Mouse (Mus musculus) granulocyte monocyte progenitor cell, adult 5-6 weeks (primary cell): ENCODE measurements around the gene Atp13a3. TPM values are rescaled to one million over a fixed set of nuclear protein-coding genes. Genes with fewer than 3 reads are reported as not detected.
"Not testable (repeated sequence)": the region's sequence is repeated elsewhere in the genome, so short reads cannot be mapped to it uniquely, and the experiment has no call there.

Source experiments
- ATAC-seq: replicated peaks from 2 replicates; pipeline ENCODE4 v1.8.0; 2016; ENCODE audit warnings: mild to moderate bottlenecking, moderate TSS enrichment, inconsistent platforms; ENCODE audit not compliant: poor library complexity, severe bottlenecking
- total RNA-seq, 2 experiments: library from RNA; stranded (forward) in 1 of 2; stranded (reverse) in 1 of 2; fragments of 200-712, 200-1000 nt in 1 of 2; fragments of >200 nt in 1 of 2; fragmentation: Nextera tagmentation in 1 of 2; gene quantifications; 2 replicates each; pipeline ENCODE4 v1.2.3; 2014 to 2017

Atp13a3 gene
- total RNA-seq, 2 experiments from 2014 or later, result 74.9 to 87.1 TPM

DNA sequence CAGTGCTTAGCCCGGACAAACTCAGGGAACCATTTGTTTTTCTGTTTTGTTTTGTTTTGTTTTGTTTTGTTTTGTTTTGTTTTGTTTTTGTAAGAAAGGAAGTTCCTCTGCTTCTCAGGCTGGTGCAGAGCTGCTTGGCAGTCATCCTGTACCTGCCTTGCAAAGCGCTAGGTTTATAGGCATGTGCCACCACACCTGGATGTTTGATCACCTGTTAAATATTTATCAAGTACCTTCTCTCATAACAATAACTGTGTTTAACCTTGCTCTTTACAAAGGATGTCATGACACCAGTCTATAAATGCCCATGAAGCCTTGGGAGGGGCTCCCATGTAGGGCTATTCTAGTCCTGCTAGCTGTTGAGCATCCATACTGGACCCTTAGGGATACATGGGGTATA, 10.9 kb upstream of the Atp13a3 start:
- ATAC-seq, result no peak

DNA sequence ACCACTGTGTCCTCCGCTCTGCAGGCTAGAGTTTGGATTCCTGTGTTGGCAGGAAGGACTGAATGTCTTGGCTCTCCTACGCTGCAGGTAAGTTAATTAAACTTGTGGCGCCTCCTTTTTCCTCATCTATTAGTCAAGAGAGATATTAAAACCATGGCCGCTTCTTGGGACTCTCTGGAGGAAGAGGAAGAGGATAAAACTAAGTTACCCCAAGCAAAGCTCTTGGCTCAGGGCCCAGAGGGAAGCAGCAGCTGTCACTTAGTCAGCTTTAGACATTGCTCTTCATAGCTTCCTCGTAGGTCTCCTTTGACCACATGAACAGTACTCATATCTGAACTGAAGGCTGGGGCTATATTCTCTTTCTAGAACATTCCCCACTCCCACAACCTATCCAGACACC, 10.5 kb upstream of the Atp13a3 start:
- ATAC-seq, result peak; percentile 79

DNA sequence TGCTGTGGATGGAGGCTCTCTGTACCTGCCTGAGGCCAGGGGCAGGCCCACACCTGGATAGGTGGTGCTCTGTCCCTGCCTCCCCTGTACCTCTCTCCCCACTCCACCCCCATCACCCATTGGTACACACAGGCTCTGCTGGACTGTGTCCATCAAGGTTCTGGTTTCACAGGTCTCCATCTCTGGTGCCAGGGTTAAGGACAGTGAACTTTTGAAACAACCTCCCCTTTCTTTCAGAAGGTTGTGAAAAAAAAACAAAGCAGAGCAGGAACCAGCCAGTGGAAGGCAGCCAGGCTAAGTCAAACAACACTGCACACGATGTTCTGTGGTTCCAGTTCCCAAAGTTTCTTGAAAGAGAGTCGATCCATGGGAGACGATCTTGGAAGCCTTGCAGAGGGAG, 6.9 kb upstream of the Atp13a3 start:
- ATAC-seq, result no peak

DNA sequence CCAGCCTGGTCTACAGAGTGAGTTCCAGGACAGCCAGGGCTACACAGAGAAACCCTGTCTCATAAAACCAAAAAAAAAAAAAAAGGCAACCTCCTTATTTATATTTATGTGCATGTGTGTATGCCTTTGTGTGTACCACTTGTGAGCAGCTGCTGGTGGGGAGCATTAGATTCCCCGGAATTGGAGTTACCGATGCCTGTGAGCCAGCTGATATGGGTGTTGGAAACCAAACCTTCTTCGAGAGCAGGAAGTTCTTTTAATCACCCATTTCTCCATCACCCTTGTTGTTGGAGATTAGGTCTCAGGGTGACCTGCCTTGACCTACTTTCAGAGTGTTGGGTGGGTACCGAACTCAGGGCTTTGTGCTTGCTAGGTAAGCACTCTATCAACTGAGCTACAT, 5.1 kb upstream of the Atp13a3 start:
- ATAC-seq, result no peak

DNA sequence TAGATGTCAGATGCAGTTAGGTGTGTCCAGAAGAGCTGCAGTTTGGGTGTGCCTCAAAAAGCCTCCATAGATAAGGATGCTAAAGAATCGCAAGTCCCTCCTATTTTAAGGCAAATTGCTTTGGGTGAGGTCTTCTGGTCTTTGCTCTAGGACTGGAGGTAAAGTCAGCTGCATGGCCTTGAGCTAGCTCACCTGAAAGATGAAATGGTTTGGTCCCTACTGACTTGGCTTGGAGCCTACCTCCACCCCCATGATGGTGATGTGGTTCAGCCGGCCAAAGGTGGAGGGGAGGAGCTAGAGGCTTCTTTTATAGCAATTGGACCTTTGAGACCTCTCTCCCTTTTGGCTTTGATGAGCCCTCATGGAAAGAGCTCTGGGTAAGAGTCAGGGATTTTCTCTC, 1.7 kb upstream of the Atp13a3 start:
- ATAC-seq, result no peak

DNA sequence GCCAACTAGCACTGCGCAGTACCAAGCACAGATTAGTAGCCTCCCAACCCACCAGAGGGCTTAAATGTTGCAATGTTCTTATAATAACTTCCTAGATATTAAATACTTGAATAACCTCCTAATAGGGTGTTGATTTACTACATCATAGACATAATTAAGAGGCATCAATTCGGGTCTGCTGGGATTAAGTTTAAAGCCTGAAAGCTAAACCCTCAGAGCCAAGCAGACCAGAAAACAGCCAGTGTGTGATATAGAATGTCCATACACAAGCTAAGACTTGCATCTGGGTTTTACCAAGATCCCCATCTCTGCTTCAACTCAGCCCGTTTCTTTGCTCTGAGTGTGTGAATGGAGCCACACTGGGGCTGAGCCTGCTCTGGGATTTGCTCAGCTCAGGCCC, 2.2 kb downstream of the Atp13a3 start:
- no peak for ATAC-seq

DNA sequence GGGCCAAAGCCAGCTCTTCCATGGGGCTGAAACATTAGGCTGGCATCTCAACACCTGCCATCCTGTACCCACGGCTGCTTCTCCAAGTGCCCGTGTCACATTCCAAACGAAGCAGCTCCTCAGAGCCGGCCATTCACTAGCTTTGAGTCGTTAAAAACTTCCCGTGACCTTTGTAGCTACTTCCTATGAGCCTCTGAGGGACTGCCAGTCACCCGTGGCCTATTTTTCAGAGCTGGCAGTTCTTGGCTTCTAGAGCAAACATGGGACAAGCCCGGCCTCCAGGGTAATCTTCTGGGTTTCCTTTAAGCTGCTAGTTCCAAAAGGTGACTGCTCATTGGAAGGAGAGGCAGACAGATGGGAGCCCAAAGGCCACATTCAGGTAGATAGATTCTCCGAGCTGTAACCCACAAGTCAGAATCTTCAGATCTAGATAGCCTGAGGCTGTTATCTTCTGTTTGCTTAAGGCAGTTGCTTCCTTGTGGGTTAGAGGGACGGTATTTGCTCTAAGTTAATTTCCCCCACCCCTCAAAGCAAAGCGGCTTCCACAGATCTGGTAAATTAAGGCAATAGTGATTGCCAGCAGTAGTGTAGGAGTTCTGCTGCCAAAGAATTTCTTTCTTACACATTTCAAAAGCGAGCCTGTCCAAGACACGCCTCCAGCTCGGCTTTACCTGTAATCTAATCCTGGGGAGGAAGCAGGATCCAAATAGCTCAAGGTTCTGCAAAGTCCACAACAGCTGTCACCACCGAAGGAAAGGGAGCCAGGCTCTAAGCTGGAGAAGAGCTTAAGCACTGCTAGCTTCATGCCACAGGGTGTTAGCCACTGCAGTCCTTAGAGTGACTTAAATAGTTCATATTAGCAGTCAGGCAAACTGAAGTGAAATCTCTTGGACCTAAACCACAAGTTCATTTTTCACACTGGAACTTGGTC, 8.4 kb downstream of the Atp13a3 start:
- ATAC-seq, result no peak

DNA sequence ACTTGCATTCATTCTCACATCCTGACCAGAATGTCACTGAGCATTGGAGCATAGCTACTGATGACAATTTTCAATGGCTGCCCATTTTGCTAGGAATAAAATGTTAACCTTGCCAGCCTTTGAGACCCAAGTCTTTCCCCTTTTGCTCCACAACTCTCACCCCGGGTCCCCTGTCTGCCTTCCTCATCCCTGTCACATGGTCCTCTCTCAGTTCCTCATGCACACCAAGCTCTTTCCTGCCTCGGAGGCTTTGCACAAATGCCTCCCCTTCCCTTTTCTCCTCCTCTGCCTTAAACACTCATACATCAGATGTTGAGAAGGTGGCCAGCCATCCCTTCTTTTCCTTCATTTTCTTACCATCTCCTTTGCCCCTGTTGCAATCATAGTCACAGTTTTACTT, 10.6 kb downstream of the Atp13a3 start:
- ATAC-seq, result peak; percentile 93

DNA sequence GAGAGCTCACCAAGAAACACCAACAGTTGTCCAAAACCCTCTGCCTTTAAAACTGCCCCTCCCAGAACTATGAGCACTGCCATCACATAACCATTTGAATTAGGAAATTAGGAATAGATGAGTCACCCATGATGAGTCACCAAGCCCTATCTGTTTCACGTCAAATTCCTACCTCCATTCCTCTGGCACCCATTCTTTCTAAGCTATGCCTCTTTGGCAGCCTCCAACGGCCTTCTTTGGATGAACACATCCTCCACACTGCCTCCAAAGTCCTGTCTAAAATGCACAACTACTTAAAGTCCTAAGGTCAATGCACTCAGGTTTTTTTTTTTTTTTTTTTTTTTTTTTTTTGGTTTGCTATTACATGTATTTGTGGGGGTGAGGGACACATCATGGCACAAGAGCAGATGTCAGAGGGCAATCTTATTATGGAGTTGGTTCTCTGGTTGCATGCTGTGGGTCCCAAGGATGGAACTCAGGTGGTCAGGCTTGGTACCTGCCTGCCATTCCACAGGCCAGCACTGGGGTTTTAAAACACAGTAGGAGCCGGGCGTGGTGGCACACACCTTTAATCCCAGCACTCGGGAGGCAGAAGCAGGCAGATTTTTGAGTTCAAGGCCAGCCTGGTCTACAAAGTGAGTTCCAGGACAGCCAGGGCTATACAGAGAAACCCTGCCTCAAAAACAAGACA, 15.0 kb downstream of the Atp13a3 start:
- ATAC-seq, result peak; percentile 17

DNA sequence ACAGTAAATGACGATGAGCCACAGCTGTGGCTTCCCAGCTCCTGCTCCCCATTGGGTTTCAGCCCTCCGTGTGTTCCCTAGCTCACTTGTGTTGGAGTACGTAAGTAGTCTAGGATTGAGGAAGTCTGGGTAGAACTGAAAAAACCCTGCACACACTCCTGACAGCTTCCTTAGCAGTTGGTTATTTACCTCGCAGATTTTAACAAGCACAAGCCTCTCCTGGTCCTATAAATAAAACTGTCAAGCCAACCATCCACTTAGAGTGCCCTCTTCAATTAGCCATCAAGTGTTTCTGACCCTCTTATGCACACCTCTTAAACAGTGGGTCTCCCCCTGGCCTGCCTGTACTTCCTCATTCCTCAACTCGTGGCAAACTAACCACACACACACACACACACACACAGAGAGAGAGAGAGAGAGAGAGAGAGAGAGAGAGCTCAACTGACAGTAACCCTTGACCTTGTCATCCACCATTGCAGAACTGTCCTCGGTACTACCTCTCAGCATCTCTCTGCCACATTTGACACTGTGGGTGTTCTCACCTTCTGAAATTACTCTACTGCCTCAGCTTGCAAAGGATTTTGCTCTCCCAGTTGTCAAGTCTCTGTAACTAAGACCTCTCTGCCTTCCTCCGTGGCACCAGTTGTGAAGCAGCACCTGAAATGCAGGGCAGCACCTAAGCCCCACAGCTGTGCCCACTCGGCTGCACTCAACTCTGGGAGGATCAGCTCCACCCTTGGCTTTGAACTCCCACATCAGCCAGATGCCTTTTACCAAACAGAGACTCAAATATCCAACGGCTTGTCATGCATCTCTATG, 15.7 kb downstream of the Atp13a3 start:
- peak; percentile 65 for ATAC-seq

DNA sequence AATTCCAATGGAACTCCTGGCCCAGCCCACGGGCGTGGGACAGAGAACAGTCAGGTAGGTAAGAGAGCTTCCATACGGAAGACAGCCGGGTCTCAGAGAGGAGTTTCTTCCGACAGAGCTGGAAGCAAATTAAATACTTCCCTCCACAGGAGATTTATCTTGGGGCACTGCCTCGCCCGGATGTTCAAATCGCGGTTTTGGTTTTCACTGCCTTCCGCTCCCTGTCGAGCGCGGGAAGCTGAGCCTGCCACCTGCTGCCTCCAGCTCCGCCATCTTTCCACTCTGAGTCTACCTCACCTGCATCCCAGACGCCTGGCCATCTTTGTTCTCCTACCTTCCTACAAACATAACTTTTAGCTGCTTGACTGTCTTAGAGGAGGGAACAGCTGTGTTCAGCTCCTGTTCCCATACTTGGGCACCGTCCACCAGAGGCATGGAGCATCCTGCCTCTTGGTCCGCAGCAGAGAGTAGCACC, 16.5 kb downstream of the Atp13a3 start:
- ATAC-seq, result peak; percentile 40

DNA sequence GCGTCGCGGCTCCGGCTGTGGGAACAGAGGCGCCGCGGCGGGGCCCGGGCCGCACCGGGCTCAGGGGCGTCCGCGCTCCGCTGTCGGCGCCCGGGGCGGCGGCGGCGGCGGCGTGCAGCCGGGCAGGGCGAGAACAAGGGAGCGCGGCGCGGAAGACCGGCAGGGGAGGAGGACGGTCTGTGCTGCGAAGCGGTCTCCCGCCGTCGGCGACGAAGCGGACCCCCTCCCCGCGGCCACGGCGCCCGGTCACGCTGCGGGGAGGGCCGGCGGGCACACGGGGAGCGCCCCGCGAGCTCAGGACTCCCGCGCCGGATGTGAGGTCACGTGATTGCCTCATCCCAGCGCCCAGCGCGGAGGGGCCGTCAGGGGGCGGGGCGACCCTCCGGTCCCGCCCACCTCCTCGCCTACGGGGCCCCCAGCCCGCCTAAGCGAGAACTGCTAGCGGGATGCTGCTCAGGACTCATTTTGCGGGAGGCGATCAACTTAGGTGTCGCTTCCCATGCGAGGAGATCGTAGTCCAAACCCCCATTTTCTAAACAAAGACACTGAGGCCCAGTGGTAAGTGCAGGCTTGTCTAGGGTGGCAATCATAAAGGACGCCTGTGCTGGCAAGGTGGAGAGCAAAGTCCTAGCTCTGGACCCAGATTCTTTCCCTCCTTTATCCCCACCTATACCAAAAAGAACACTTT, 17.1 kb downstream of the Atp13a3 start:
- peak; percentile 67 for ATAC-seq

DNA sequence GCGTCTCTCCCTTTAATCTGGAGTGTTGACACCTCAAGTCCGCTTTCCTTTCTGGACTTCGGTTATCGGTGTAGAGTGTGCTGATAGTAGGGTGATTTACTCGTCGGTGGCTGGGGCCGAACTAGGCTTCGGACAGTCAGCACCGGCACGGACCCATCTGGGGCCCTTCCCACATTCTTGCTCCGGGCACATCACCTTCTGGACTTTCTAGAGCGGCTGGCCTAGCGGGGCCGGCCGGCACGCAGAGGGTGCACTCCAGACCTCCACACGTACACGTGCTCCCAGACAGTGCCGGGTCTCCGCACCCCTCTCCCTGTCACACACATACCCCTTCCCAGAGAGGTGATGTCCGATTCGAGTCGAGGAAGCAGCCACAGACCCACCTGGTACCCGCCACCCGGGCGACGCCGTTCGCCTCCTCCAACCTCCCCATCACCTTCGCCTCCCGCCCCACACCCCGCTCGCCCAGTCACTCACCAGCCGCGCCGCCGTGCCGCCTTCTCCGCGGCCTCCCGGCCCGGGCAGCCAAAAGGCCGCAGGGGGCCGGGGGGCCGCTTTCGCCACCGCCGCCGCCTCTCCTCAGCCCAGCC, 17.8 kb downstream of the Atp13a3 start:
- ATAC-seq, result no peak

DNA sequence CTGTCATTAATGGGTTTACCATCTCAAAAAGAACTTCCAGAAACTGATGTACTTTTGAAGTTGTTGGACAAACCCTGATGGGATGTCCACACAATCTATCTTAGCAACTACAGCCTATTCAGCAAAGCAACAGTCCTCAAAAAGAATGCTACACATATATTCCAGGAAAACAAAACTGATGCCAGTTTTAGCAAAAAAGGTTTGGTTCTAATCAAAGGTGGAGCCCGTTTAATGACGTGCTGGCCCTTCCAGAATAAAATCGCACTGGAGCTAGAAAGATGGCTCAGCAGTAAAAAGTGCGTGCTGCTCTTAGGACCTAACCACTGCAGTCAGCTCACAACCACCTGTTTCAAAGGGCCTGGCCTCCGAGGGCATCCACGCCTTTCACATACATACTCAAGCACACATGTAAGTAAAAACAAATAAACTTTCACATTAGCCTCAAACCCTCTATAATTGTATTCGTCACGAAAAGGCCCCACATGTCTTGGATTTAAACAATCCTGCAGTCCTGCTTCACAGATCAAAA, 18.8 kb downstream of the Atp13a3 start:
- ATAC-seq, result no peak

DNA sequence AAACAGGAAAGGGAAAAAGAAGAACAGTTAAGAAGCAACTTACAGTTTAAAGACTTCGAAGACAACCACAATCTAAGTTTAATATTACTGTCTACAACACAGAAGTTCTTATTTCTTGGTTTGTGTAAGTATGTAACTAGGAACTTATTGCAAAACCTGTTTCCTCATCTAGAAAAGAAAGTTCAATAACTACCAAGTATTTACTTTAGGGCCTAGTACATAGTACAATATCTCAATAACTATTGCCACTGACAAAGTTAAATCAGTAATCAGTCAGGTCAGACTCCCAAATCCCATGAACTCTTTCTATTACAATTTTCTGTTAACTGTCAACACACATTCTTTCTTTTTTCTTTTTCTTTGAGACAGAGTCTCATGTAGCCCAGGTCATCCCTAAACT, 20.2 kb downstream of the Atp13a3 start:
- no peak for ATAC-seq

DNA sequence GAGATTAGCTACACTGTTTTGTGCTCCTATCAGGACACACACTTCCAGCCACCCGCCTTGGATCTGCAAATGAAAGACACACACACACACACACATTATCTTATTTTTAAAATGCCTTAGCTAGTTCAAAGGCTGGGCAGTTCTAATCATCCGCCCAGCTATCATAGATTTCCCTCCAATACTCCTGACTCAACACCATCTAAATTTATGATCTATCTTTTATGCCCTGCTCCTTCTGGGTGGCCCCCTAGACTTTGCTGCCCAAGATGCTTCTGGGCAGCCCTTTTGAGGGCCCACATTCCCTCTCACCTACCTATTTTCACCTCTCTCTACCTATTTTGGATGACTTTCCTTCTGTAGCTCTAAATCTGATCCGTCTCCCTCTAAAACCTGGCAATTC, 29.5 kb downstream of the Atp13a3 start:
- ATAC-seq, result no peak

DNA sequence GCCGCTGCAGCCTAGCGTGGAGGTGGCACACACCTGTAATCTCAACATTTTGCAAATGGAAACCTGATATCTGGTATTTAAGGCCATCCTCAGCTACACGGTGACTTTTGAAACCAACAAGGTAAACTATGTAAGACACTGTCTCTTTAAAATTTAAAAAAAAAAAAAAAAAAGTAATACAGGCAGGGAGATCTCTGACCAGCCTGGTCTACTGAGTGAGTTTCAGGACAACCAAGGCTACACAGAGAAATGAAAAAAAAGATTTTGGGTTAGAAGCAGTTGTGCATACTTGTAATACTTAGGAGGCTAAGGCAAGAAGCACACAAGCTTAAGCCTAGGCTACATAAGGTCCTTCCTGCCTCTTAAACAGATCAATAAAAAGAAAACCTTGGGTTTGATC, 30.8 kb downstream of the Atp13a3 start:
- no peak for ATAC-seq

DNA sequence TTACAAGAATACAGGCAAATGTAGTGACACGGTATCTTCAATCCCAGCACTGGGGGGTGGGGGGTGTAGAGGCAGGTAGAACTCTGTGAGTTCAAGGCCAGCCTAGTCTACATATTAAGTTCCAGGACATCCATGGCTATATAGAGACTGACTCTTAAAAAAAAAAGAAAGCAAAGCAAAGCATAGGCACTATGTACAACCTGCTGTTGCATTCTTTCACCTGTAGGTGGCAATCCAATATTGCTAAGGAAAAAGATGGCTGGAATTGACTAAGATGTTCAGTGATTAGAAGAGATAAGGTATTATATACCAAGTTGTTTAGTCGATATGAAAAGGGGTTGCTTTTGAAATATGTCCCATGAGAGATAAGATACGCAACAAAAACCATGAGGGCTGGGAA, 31.5 kb downstream of the Atp13a3 start:
- peak; percentile 82 for ATAC-seq

DNA sequence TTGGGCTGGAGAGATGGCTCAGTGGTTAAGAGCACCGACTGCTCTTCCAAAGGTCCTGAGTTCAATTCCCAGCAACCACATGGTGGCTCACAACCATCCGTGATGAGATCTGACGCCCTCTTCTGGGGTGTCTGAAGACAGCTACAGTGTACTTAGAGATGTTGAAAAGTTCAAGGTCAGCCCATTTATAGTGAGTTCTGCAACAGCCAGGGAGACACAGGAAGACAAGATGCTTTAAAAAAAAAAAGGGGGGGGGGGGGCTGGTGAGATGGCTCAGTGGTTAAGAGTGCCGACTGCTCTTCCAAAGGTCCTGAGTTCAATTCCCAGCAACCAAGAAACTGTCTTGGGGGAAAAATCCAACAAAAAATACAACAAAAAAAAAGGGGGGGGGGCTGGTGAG, 32.5 kb downstream of the Atp13a3 start:
- not testable (repeated sequence) for ATAC-seq

DNA sequence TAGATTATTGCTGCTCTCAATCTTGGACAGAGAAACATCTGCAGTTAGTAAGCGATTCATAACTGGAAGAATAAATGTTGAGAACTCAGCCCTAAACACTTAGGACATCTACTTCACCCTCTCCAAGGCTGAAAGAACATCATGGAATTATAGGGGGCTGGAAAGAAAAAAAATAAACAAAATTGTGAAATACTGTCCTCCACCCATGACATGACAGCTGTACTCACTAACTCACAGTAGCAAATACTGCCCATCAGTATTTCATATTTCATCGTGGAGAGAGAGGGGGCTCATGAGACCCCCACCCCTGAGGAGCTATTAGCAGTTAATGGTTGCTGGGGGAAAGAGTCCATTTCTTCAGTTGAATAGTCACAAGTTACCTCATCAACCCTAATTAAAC, 38.4 kb downstream of the Atp13a3 start:
- ATAC-seq, result no peak
